In the genomic region with DNA sequence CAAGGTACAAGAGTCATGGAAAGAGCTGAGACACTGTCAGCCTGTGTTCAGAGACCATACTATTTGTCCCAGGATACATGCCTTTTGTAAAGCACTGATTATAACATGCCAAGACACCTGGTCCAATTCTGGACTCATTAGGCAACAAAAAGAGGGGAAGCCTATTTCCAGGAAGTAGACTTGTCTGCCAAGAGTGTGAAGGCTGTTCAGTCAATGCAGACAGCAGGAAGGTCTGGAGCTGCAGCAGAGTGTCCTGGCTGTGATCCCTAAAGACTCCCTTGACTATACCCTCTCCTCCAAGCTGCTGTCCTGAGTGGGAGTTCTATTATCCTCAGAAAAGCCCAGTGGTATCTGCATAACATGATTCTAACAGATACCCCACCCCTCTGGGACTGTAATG, we compare ENCODE assay signal across 22 mouse cellular contexts.
A peak's percentile ranks its signal among the peaks of the same experiment; 100 is the strongest.
DNase-seq lines count a peak whose midpoint lies in the region; ATAC-seq and TF ChIP-seq lines count a peak whose summit lies in the region.
"Had no signal": no experiment of that assay in that cellular context is flagged by ENCODE, and none has a peak within 500 bp of the region (broad histone marks: within the 10 kb centered on the region; RNA-seq: fewer than 3 reads in every experiment).

No protein-coding gene starts in this region.

- H3K27ac ChIP-seq in forebrain, embryonic 15.5 days (replicated peaks): no peak overlapping the region
- H3K27ac ChIP-seq in forebrain, embryonic 12.5 days: no peak overlapping the region
- H3K27ac ChIP-seq in midbrain, postnatal 0 days (ENCODE audit: low read depth, low read length): no peak overlapping the region
- no peak overlapping the region for H3K27ac ChIP-seq in midbrain, embryonic 13.5 days
- no peak overlapping the region for H3K27ac ChIP-seq in forebrain, postnatal 0 days (ENCODE audit: low read depth, low read length)
- H3K27ac ChIP-seq: embryonic facial prominence, embryonic 12.5 days; heart, embryonic 10.5 days; hindbrain, embryonic 13.5 days had no signal

- intact Hi-C loops in heart, postnatal 25 days (cut with DNase I): no loop called here

- no peaks in the 10 kb centered on the region for H3K36me3 ChIP-seq in forebrain, embryonic 15.5 days
- no peaks in the 10 kb centered on the region for H3K36me3 ChIP-seq in forebrain, embryonic 12.5 days (replicated peaks)
- no peaks in the 10 kb centered on the region for H3K36me3 ChIP-seq in midbrain, postnatal 0 days (ENCODE audit: insufficient read depth, low read length)
- no peaks in the 10 kb centered on the region for H3K36me3 ChIP-seq in midbrain, embryonic 13.5 days
- H3K36me3 ChIP-seq in forebrain, postnatal 0 days (ENCODE audit: insufficient read depth): no peaks in the 10 kb centered on the region
- H3K36me3 ChIP-seq: embryonic facial prominence, embryonic 12.5 days; heart, embryonic 10.5 days; hindbrain, embryonic 13.5 days had no signal

- TF ChIP-seq CTCF in midbrain, postnatal 0 days (IDR thresholded peaks at IDR 0.05): no peak
- TF ChIP-seq CTCF in forebrain, postnatal 0 days (IDR thresholded peaks at IDR 0.05; ENCODE audit: low read depth): no peak

- 0 out of 2 replicates have a peak, but pooled peaks have one; percentile 41 for ATAC-seq in forebrain, embryonic 15.5 days (replicated peaks)
- ATAC-seq in forebrain, embryonic 12.5 days (ENCODE audit: low FRiP score): no peak
- ATAC-seq in midbrain, postnatal 0 days (ENCODE audit: low FRiP score): no peak
- no peak for ATAC-seq in midbrain, embryonic 13.5 days
- no peak; the same call in 1 of the 2 replicates for ATAC-seq in forebrain, postnatal 0 days
- ATAC-seq: intestine, embryonic 16.5 days; Patski had no signal

- H3K4me2 ChIP-seq in forebrain, embryonic 15.5 days (replicated peaks): no peak overlapping the region
- H3K4me2 ChIP-seq in forebrain, embryonic 12.5 days: no peak overlapping the region
- no peak overlapping the region for H3K4me2 ChIP-seq in midbrain, postnatal 0 days (ENCODE audit: low read depth, low read length, poor library complexity, severe bottlenecking)
- H3K4me2 ChIP-seq in midbrain, embryonic 13.5 days (replicated peaks): no peak overlapping the region
- no peak overlapping the region for H3K4me2 ChIP-seq in forebrain, postnatal 0 days (ENCODE audit: low read depth)
- H3K4me2 ChIP-seq: embryonic facial prominence, embryonic 12.5 days; hindbrain, embryonic 13.5 days had no signal

- no peak overlapping the region for H3K9ac ChIP-seq in forebrain, embryonic 15.5 days (replicated peaks)
- H3K9ac ChIP-seq in forebrain, embryonic 12.5 days: no peak overlapping the region
- no peak overlapping the region for H3K9ac ChIP-seq in midbrain, postnatal 0 days (replicated peaks; ENCODE audit: low read length, poor library complexity, severe bottlenecking)
- H3K9ac ChIP-seq in midbrain, embryonic 13.5 days (replicated peaks): no peak overlapping the region
- no peak overlapping the region for H3K9ac ChIP-seq in forebrain, postnatal 0 days
- H3K9ac ChIP-seq: embryonic facial prominence, embryonic 12.5 days; hindbrain, embryonic 13.5 days had no signal

- H3K9me3 ChIP-seq in forebrain, embryonic 15.5 days: no peaks in the 10 kb centered on the region
- H3K9me3 ChIP-seq in forebrain, embryonic 12.5 days: no peaks in the 10 kb centered on the region
- H3K9me3 ChIP-seq in midbrain, postnatal 0 days (ENCODE audit: low read length): no peaks in the 10 kb centered on the region
- no peaks in the 10 kb centered on the region for H3K9me3 ChIP-seq in midbrain, embryonic 13.5 days
- no peaks in the 10 kb centered on the region for H3K9me3 ChIP-seq in forebrain, postnatal 0 days (ENCODE audit: low read length)
- H3K9me3 ChIP-seq: embryonic facial prominence, embryonic 12.5 days; heart, embryonic 10.5 days; hindbrain, embryonic 13.5 days had no signal

- no peaks in the 10 kb centered on the region for H3K27me3 ChIP-seq in forebrain, embryonic 15.5 days
- H3K27me3 ChIP-seq in forebrain, embryonic 12.5 days: no peaks in the 10 kb centered on the region
- H3K27me3 ChIP-seq in midbrain, postnatal 0 days (ENCODE audit: insufficient read depth, low read length): no peaks in the 10 kb centered on the region
- no peaks in the 10 kb centered on the region for H3K27me3 ChIP-seq in midbrain, embryonic 13.5 days
- H3K27me3 ChIP-seq in forebrain, postnatal 0 days (ENCODE audit: insufficient read depth, low read length): no peaks in the 10 kb centered on the region
- H3K27me3 ChIP-seq: embryonic facial prominence, embryonic 12.5 days; hindbrain, embryonic 13.5 days; Patski had no signal

- DNase-seq in cerebellum, postnatal 14 days: peak; percentile 28 to 38
- no peak for DNase-seq in cerebellum, postnatal 4 days (ENCODE audit: low spot score in 2 of 2)
- DNase-seq in midbrain, postnatal 0 days (ENCODE audit: low spot score): peak; percentile 3
- DNase-seq in forebrain, postnatal 0 days: peak; percentile 22
- DNase-seq in heart, postnatal 25 days (ENCODE audit: low spot score): no peak
- DNase-seq: adrenal gland, adult 2 months; adrenal gland, postnatal 25 days; cerebellum, adult 11 months; cerebellum, adult 9-10 months; embryo, embryonic 11 days; gastrocnemius, postnatal 10 days; heart, adult 18-20 months; heart, postnatal 10 days; kidney, adult 2 months had no signal

- H3K4me1 ChIP-seq in forebrain, embryonic 15.5 days: no peaks in the 10 kb centered on the region
- H3K4me1 ChIP-seq in forebrain, embryonic 12.5 days: no peaks in the 10 kb centered on the region
- no peaks in the 10 kb centered on the region for H3K4me1 ChIP-seq in midbrain, postnatal 0 days (ENCODE audit: insufficient read depth, low read length)
- H3K4me1 ChIP-seq in midbrain, embryonic 13.5 days (replicated peaks): no peaks in the 10 kb centered on the region
- no peaks in the 10 kb centered on the region for H3K4me1 ChIP-seq in forebrain, postnatal 0 days (ENCODE audit: insufficient read depth)
- H3K4me1 ChIP-seq: embryonic facial prominence, embryonic 12.5 days; heart, embryonic 10.5 days; hindbrain, embryonic 13.5 days had no signal

- H3K4me3 ChIP-seq in forebrain, embryonic 15.5 days: no peak overlapping the region
- H3K4me3 ChIP-seq in forebrain, embryonic 12.5 days (replicated peaks): no peak overlapping the region
- no peak overlapping the region for H3K4me3 ChIP-seq in midbrain, postnatal 0 days (ENCODE audit: low read depth, low read length)
- no peak overlapping the region for H3K4me3 ChIP-seq in midbrain, embryonic 13.5 days (replicated peaks)
- H3K4me3 ChIP-seq in forebrain, postnatal 0 days (ENCODE audit: low read depth, low read length): no peak overlapping the region
- H3K4me3 ChIP-seq: embryonic facial prominence, embryonic 12.5 days; heart, embryonic 10.5 days; hindbrain, embryonic 13.5 days had no signal

Comparison
In these comparisons a context has a peak if more than half of its experiments do, and no peak if none do; other contexts are left out.
1. DNase-seq: peak in cerebellum, postnatal 14 days (2 of 2), midbrain, postnatal 0 days (single experiment) and forebrain, postnatal 0 days (single experiment); none in cerebellum, postnatal 4 days (0 of 2) and heart, postnatal 25 days (single experiment).